Mouse (Mus musculus): ENCODE measurements around the gene Npl.

DNA sequence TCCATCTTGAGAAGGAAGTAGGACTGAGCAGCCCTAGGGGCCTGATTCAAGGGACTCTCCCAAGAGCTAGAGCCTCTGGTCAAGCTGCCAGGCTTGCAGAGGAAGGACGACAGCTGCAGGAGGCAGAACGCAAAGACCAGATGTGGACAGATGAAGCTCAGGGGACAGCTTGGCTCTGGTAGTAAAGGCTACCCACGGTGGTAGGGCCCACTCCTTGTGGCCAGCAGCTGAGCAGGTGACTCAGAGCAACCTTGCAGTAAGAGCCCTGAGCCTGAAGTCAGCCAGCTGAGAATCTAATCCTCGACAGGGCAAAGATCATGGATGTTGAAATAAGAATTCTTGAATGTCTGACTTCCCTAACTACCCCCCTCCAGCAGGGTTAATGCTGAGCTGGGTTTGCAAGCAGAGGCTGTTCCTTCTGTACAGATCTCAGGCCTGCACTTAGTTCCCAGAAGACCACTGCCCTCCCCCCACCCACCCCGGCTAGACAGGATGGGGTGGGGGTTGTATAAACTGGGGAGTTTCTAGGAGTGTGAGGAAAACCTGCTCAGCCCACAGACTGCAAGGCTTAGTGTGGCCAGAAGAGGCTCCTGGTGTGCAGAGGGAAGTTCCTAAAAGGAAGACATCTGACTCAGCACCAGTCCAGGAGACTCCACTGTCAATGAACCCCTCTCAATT lies 48.1 kb downstream of the Npl start:
- TF ChIP-seq CTCF (IDR thresholded peaks at IDR 0.05; ENCODE audit: low read depth, low read length) (no peak), POLR2A (IDR thresholded peaks at IDR 0.05; ENCODE audit: insufficient read depth, low read length) (no peak)
